Mouse (Mus musculus) erythroblast, embryonic 14.5 days (primary cell): ENCODE data around the gene Arid3c. TPM values are rescaled to one million over a fixed set of nuclear protein-coding genes. Genes with fewer than 3 reads are reported as not detected.

ENCODE experiments used
- H3K27me3 ChIP-seq: 2 replicates; pipeline ENCODE4 v1.6.1; 2012; ENCODE audit warnings: inconsistent platforms; ENCODE audit not compliant: control insufficient read depth
- H3K36me3 ChIP-seq: 2 replicates; pipeline ENCODE4 v1.6.1; 2012; ENCODE audit warnings: mild to moderate bottlenecking, inconsistent platforms; ENCODE audit not compliant: control insufficient read depth
- H3K4me1 ChIP-seq: 2 replicates; pipeline ENCODE4 v1.6.1; 2012; ENCODE audit warnings: inconsistent platforms; ENCODE audit not compliant: control insufficient read depth
- H3K4me3 ChIP-seq: replicated peaks from 2 replicates; pipeline ENCODE3; 2012; ENCODE audit warnings: moderate library complexity, mild to moderate bottlenecking, inconsistent platforms
- H3K9me3 ChIP-seq: 2 replicates; pipeline ENCODE4 v1.6.1; 2012; ENCODE audit warnings: low read length, inconsistent platforms, mixed read lengths; ENCODE audit not compliant: control insufficient read depth
- GATA1 ChIP-seq: IDR thresholded peaks from 2 replicates; pipeline ENCODE4 v1.6.1; 2012; ENCODE audit warnings: low read length, inconsistent platforms, mixed read lengths
- TAL1 ChIP-seq: IDR thresholded peaks from 3 replicates; pipeline ENCODE4 v1.6.1; 2012; ENCODE audit warnings: low read length, inconsistent platforms, mixed read lengths
- polyA plus RNA-seq: library from polyadenylated mRNA; stranded (reverse); fragments of >175 nt; gene quantifications from 2 replicates; pipeline ENCODE4 v1.2.3, GENCODE M21; 2012

The Arid3c gene
- polyA plus RNA-seq, 1 experiment: not detected

GRCm38 (mm10) chr4:41682789-41683188 is 48.2 kb downstream of the Arid3c start:
- Histone ChIP-seq H3K27me3 (peaks cover 34% of the 10 kb centered on the region), H3K4me1 (no peaks in the 10 kb centered on the region), H3K36me3 (no peaks in the 10 kb centered on the region), H3K4me3 (no peak overlapping the region), H3K9me3 (no peaks in the 10 kb centered on the region)
- no peak for TF ChIP-seq TAL1
- TF ChIP-seq GATA1: no peak

- TF ChIP-seq GATA1: no peak
- Histone ChIP-seq H3K36me3 (no peaks in the 10 kb centered on the region), H3K4me3 (no peak overlapping the region), H3K9me3 (no peaks in the 10 kb centered on the region), H3K4me1 (no peaks in the 10 kb centered on the region), H3K27me3 (peaks cover 34% of the 10 kb centered on the region)
Observed at GRCm38 (mm10) chr4:41681947-41682346, 49.0 kb downstream of the Arid3c start.

- H3K36me3 ChIP-seq: no peaks in the 10 kb centered on the region
- no peak overlapping the region for H3K4me3 ChIP-seq
- no peak for TF ChIP-seq TAL1
- no peak for TF ChIP-seq GATA1
- peaks cover 32% of the 10 kb centered on the region for H3K27me3 ChIP-seq
- no peaks in the 10 kb centered on the region for H3K9me3 ChIP-seq
- H3K4me1 ChIP-seq: no peaks in the 10 kb centered on the region
Observed at GRCm38 (mm10) chr4:41681176-41681575, 49.8 kb downstream of the Arid3c start.

GRCm38 (mm10) chr4:41679291-41679690 is 51.7 kb downstream of the Arid3c start:
- TF ChIP-seq GATA1 (no peak), TAL1 (no peak)
- Histone ChIP-seq H3K36me3 (no peaks in the 10 kb centered on the region), H3K27me3 (peaks cover 23% of the 10 kb centered on the region), H3K9me3 (no peaks in the 10 kb centered on the region), H3K4me1 (no peaks in the 10 kb centered on the region), H3K4me3 (no peak overlapping the region)

GRCm38 (mm10) chr4:41678863-41679262 is 52.1 kb downstream of the Arid3c start:
- no peaks in the 10 kb centered on the region for H3K4me1 ChIP-seq
- H3K9me3 ChIP-seq: no peaks in the 10 kb centered on the region
- no peak overlapping the region for H3K4me3 ChIP-seq
- H3K36me3 ChIP-seq: no peaks in the 10 kb centered on the region
- peaks cover 19% of the 10 kb centered on the region for H3K27me3 ChIP-seq
- no peak for TF ChIP-seq GATA1
- TF ChIP-seq TAL1: no peak

- no peak for TF ChIP-seq GATA1
- no peak for TF ChIP-seq TAL1
- H3K9me3 ChIP-seq: no peaks in the 10 kb centered on the region
- H3K4me1 ChIP-seq: no peaks in the 10 kb centered on the region
- H3K4me3 ChIP-seq: no peak overlapping the region
- H3K27me3 ChIP-seq: peaks cover 9% of the 10 kb centered on the region
- H3K36me3 ChIP-seq: no peaks in the 10 kb centered on the region
Observed at GRCm38 (mm10) chr4:41677006-41677629, 53.8 kb downstream of the Arid3c start.

DNA sequence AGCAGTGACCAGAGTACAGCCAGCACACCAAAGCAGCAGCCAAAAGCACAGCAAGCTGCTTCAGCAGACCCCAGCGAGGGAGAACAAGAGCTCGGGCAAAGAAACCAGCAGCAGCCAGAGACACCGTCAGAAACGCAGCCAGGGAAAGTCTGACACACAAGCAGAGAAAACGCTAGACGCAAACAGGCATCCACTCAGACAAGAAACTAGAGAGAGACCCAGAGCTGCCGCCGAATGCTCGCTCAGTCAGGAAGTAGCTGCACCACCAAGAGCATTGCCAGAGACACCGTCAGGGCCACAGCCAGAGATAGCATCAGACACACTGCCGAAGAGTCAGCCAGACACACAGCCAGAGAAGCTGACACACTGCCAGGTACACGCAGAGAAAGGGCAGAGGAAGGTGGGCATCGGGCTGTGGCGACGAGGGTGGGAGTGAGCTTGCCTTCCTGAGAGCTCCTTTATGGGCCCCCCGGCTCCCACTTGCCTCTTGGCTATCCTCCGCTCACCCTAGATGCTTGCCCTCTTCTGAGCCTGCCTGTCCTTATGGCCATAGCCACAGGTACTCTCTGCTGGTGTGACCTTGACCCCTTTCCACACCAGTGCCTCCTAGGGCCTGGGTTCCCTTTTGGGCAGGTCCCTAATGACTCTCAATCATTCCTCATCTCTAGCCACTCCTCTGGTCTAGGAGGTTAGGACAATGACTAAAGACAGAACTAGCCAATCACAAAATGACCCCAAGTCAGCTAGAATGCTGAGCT is 54.5 kb downstream of the Arid3c start:
- Histone ChIP-seq H3K36me3 (no peaks in the 10 kb centered on the region), H3K27me3 (peaks cover 5% of the 10 kb centered on the region), H3K4me3 (no peak overlapping the region)

More for the DNA sequence above, 54.5 kb downstream of the Arid3c start:
- TF ChIP-seq TAL1: no peak
- H3K9me3 ChIP-seq: no peaks in the 10 kb centered on the region
- no peaks in the 10 kb centered on the region for H3K4me1 ChIP-seq

Other genes with a start within 250 kb of the Arid3c start
- gene AI464131, start 228.1 kb downstream of the Arid3c start, polyA plus RNA-seq: not detected in 2 replicates
- gene 1110017D15Rik, start 213.8 kb downstream of the Arid3c start, polyA plus RNA-seq: 0.11 TPM in 1 of 2 replicates, not detected in the other
- 0.14 and 0.16 TPM in 2 replicates for gene Fam219a, start 161.6 kb downstream of the Arid3c start, polyA plus RNA-seq
- not detected in 2 replicates for gene Dnaic1, start 161.4 kb downstream of the Arid3c start, polyA plus RNA-seq
- 0.04 TPM in 1 of 2 replicates, not detected in the other for gene Enho, start 90.8 kb downstream of the Arid3c start, polyA plus RNA-seq
- gene Cntfr, start 34.1 kb downstream of the Arid3c start, polyA plus RNA-seq: not detected in 2 replicates
- 0.14 and 0.17 TPM in 2 replicates for gene Il11ra1, start 31.2 kb downstream of the Arid3c start, polyA plus RNA-seq
- gene Rpp25l, start 17.6 kb downstream of the Arid3c start, polyA plus RNA-seq: 7.5 and 11.4 TPM in 2 replicates
- 23.8 and 38.0 TPM in 2 replicates for gene Dctn3, start 8.0 kb downstream of the Arid3c start, polyA plus RNA-seq
- 0.87 and 2.4 TPM in 2 replicates for gene Galt, start 24.1 kb upstream of the Arid3c start, polyA plus RNA-seq
- 1.1 and 1.3 TPM in 2 replicates for gene Sigmar1, start 25.0 kb upstream of the Arid3c start, polyA plus RNA-seq
- gene Ccl27a, start 43.1 kb upstream of the Arid3c start, polyA plus RNA-seq: 1.0 and 1.3 TPM in 2 replicates
- not detected in 2 replicates for gene Gm21541, start 172.5 kb upstream of the Arid3c start, polyA plus RNA-seq
- 0.85 and 0.99 TPM in 2 replicates for gene Gm20878, start 210.4 kb upstream of the Arid3c start, polyA plus RNA-seq
- not detected in 2 replicates for gene Fam205a4, start 234.9 kb upstream of the Arid3c start, polyA plus RNA-seq